Mouse (Mus musculus): ENCODE results near the gene Smug1. TPM values are rescaled to one million over a fixed set of nuclear protein-coding genes. Genes with fewer than 3 reads are reported as not detected.

Gene Smug1
- 25.1 and 29.1 TPM in 2 replicates for polyA plus RNA-seq (2015; fragmentation: Nextera tagmentation; extraction: Ambion mirVana)

DNA sequence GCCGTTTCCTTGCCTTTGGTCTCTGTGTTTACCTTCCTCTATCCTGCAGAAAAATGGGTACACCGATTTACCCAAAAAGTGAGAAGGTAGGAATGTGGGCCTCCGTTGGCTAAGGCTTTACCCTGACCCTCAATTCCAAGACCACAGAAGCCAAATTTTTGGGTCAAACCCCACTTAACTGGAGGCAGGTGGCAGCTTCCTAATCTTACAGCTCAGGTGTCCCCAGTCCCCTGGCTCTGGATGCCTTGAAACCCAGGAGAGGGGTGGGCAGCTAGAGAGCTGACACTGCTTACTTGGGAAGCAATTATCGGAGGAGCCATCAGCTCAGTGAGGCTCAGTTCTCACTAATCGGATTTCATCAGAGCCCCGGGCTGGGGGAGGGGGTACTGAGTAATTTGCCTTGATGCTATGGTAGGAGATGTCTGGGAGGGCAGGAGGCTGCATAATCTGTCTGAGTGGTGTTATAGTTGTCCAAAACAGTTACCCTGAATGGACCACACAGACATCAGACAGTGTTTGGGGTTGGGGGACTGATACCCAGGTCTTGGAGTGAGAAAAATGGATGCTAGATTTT lies at the start of gene Smug1:
TSS of gene Smug1 (minus strand) at position 51 of the 574 bp plus-strand sequence.
- H3K9ac ChIP-seq (ENCODE audit: low read depth, low read length), result peak within 1 kb of the TSS; percentile 43
- H3K9me3 ChIP-seq (ENCODE audit: control insufficient read depth, low read length), result no peaks in the 10 kb centered on the region
- 39% methylated on average over 6 of the region's 6 CpGs for WGBS
- ATAC-seq, result no peak
- H3K36me3 ChIP-seq (ENCODE audit: control insufficient read depth, insufficient read depth, low read length), result no peaks in the 10 kb centered on the region
- peaks cover 30% of the 10 kb centered on the region for H3K4me1 ChIP-seq (ENCODE audit: control insufficient read depth, insufficient read depth, low read depth, low read length)
- peaks cover 23% of the 10 kb centered on the region for H3K27me3 ChIP-seq (replicated peaks; ENCODE audit: control insufficient read depth, insufficient read depth, low read length)
- peak within 1 kb of the TSS; percentile 29 for H3K4me2 ChIP-seq (ENCODE audit: low read length)
- peak within 1 kb of the TSS; percentile 54 for H3K27ac ChIP-seq (ENCODE audit: low read depth, low read length)
- no peak within 1 kb of the TSS for H3K4me3 ChIP-seq (ENCODE audit: low read length)

GRCm38 (mm10) chr15:103216052-103216451 lies 49.2 kb upstream of the Smug1 start:
- Histone ChIP-seq H3K27ac (ENCODE audit: low read depth, low read length) (peak overlapping the region; percentile 88), H3K9ac (ENCODE audit: low read depth, low read length) (no peak overlapping the region), H3K9me3 (ENCODE audit: control insufficient read depth, low read length) (no peaks in the 10 kb centered on the region), H3K4me2 (ENCODE audit: low read length) (peak overlapping the region; percentile 72), H3K27me3 (replicated peaks; ENCODE audit: control insufficient read depth, insufficient read depth, low read length) (no peaks in the 10 kb centered on the region), H3K4me3 (ENCODE audit: low read length) (no peak overlapping the region), H3K36me3 (ENCODE audit: control insufficient read depth, insufficient read depth, low read length) (peaks cover 8% of the 10 kb centered on the region; the same call in 1 of the 2 replicates), H3K4me1 (ENCODE audit: control insufficient read depth, insufficient read depth, low read depth, low read length) (peaks cover 21% of the 10 kb centered on the region)
- 22% methylated on average over 2 of the region's 2 CpGs for WGBS
- no peak for ATAC-seq

DNA sequence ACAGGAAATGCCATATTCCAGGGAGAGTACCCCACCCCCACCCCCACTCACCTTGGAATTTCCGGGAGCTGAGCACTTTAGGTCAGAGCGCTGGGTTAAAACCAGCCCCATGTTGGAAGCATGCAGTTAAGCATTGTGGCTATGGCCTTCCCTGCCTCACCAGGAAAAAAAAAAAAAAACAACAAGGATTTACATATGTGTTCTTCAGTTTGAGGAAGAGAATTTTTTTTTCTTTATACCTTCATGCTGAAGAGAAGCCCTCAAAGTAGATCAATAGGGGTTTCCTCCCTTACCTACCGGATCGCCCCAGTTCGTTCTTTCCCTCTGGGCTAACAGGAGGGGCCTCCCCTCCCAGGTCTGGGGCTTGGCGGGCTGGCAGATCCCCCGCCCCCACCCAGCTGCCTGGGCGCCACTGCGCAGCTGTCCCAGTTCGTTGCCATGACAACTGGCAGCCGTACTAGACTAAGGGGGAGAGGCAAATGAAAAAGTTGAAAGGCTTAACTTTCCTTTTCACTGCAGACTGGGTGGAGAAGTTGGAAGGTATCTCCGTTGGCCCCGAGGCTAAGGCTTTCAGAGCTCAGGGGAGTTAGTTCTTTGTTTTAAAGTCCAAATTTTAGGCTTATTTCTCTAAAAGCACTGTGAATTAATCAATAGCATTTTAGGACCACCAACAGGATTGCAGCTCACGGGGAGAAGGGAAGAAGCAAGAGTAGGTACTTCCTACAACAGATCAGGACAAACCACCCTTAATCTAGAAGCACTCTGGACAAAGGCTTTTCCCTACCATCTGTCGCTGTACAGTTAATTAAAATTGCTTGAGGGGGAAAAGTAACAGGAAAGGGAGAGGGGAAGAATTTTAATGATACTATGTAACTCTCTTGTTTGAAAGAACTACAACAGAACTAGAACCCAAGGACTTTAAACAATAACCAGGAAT lies 48.3 kb upstream of the Smug1 start:
- WGBS, result under 1% methylated on average over 15 of the region's 15 CpGs
- peak; percentile 96 for ATAC-seq

DNA sequence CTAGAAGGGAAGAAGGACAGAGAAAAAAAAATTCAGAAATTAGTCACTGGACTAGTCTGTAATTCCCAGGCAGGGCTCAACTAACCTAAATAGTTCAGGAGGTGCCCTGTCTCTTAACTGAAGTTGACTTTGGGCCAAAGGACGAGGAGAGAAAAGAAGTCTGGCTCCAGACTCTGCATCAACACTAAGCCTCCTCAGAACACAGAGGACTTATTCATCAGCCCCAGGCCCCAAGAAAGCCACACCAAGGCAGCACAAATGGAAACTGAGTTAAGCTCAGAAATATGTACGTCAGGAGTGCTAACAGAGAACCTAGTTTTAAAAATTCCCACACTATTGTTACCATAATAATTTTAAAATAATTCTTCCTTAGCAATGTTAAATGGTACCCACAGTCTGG lies 47.3 kb upstream of the Smug1 start:
- H3K9ac ChIP-seq (ENCODE audit: low read depth, low read length), result peak overlapping the region; percentile 48
- H3K36me3 ChIP-seq (ENCODE audit: control insufficient read depth, insufficient read depth, low read length), result peaks cover 16% of the 10 kb centered on the region
- no peaks in the 10 kb centered on the region for H3K27me3 ChIP-seq (replicated peaks; ENCODE audit: control insufficient read depth, insufficient read depth, low read length)
- H3K9me3 ChIP-seq (ENCODE audit: control insufficient read depth, low read length), result no peaks in the 10 kb centered on the region
- H3K27ac ChIP-seq (ENCODE audit: low read depth, low read length), result peak overlapping the region; percentile 58
- H3K4me2 ChIP-seq (ENCODE audit: low read length), result peak overlapping the region; percentile 45
- ATAC-seq, result peak; percentile 37; the same call in 1 of the 2 replicates
- H3K4me3 ChIP-seq (ENCODE audit: low read length), result peak overlapping the region; percentile 28
- 19% methylated on average over 2 of the region's 2 CpGs for WGBS
- peaks cover 21% of the 10 kb centered on the region for H3K4me1 ChIP-seq (ENCODE audit: control insufficient read depth, insufficient read depth, low read depth, low read length)

More for the DNA sequence above, 48.3 kb upstream of the Smug1 start:
- H3K9ac ChIP-seq (ENCODE audit: low read depth, low read length), result peak overlapping the region; percentile 62
- peaks cover 21% of the 10 kb centered on the region for H3K4me1 ChIP-seq (ENCODE audit: control insufficient read depth, insufficient read depth, low read depth, low read length)
- peaks cover 13% of the 10 kb centered on the region for H3K36me3 ChIP-seq (ENCODE audit: control insufficient read depth, insufficient read depth, low read length)
- H3K4me3 ChIP-seq (ENCODE audit: low read length), result peak overlapping the region; percentile 49
- no peaks in the 10 kb centered on the region for H3K9me3 ChIP-seq (ENCODE audit: control insufficient read depth, low read length)
- peak overlapping the region; percentile 88 for H3K27ac ChIP-seq (ENCODE audit: low read depth, low read length)
- H3K4me2 ChIP-seq (ENCODE audit: low read length), result peak overlapping the region; percentile 72
- no peaks in the 10 kb centered on the region for H3K27me3 ChIP-seq (replicated peaks; ENCODE audit: control insufficient read depth, insufficient read depth, low read length)

GRCm38 (mm10) chr15:103205156-103205555 lies 38.3 kb upstream of the Smug1 start:
- no peaks in the 10 kb centered on the region for H3K27me3 ChIP-seq (replicated peaks; ENCODE audit: control insufficient read depth, insufficient read depth, low read length)
- no peaks in the 10 kb centered on the region for H3K4me1 ChIP-seq (ENCODE audit: control insufficient read depth, insufficient read depth, low read depth, low read length)
- no peak overlapping the region for H3K4me2 ChIP-seq (ENCODE audit: low read length)
- H3K36me3 ChIP-seq (ENCODE audit: control insufficient read depth, insufficient read depth, low read length), result peaks cover 12% of the 10 kb centered on the region
- H3K9me3 ChIP-seq (ENCODE audit: control insufficient read depth, low read length), result no peaks in the 10 kb centered on the region
- WGBS, result 58% methylated on average over 2 of the region's 2 CpGs
- no peak overlapping the region for H3K4me3 ChIP-seq (ENCODE audit: low read length)
- no peak overlapping the region for H3K27ac ChIP-seq (ENCODE audit: low read depth, low read length)
- no peak for ATAC-seq
- no peak overlapping the region for H3K9ac ChIP-seq (ENCODE audit: low read depth, low read length)

DNA sequence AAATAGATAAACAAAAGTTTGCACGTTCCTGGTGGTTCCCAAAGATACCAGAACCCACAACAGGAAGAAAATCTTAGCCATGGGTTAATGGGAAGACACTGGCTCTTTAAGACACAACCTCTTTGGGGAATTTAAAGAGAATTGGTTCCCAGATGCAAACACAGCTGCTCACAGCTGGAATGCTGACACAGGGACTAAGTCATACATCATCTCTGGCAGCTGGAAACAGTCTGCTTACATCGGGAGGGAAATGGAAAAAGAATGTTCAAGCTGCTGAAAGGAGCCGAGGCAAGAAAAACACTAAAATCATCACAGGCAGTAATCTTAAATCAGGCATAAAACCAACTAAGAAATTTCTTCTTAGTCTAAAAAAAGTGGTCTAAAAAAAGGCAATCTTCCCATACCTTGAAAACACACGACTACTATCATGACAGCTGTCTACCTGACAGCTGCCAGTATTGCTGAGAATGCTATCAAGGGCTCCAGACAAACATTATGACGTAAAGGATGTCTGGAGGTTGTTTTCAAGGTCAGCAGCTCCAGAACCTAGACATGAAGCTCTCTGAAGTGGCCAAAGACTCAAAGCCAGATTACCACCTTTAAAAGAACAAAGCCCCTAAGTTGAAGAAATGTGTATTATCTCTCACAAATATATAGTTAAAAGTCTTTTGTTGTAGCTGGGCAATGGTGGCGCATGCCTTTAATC lies 35.3 kb upstream of the Smug1 start:
- Histone ChIP-seq H3K4me3 (ENCODE audit: low read length) (no peak overlapping the region), H3K4me2 (ENCODE audit: low read length) (no peak overlapping the region), H3K9ac (ENCODE audit: low read depth, low read length) (no peak overlapping the region), H3K36me3 (ENCODE audit: control insufficient read depth, insufficient read depth, low read length) (peaks cover 18% of the 10 kb centered on the region), H3K27me3 (replicated peaks; ENCODE audit: control insufficient read depth, insufficient read depth, low read length) (no peaks in the 10 kb centered on the region), H3K4me1 (ENCODE audit: control insufficient read depth, insufficient read depth, low read depth, low read length) (no peaks in the 10 kb centered on the region), H3K9me3 (ENCODE audit: control insufficient read depth, low read length) (no peaks in the 10 kb centered on the region), H3K27ac (ENCODE audit: low read depth, low read length) (0 out of 2 replicates have a peak overlapping the region, but pooled peaks have one; percentile 19)
- ATAC-seq, result no peak
- 53% methylated on average over 6 of the region's 6 CpGs for WGBS

GRCm38 (mm10) chr15:103197785-103198184 lies 30.9 kb upstream of the Smug1 start:
- peaks cover 17% of the 10 kb centered on the region for H3K36me3 ChIP-seq (ENCODE audit: control insufficient read depth, insufficient read depth, low read length)
- H3K4me1 ChIP-seq (ENCODE audit: control insufficient read depth, insufficient read depth, low read depth, low read length), result no peaks in the 10 kb centered on the region
- H3K9me3 ChIP-seq (ENCODE audit: control insufficient read depth, low read length), result no peaks in the 10 kb centered on the region
- no peaks in the 10 kb centered on the region for H3K27me3 ChIP-seq (replicated peaks; ENCODE audit: control insufficient read depth, insufficient read depth, low read length)
- 81% methylated on average over 4 of the region's 4 CpGs for WGBS
- ATAC-seq, result no peak
- H3K4me2 ChIP-seq (ENCODE audit: low read length), result no peak overlapping the region
- H3K27ac ChIP-seq (ENCODE audit: low read depth, low read length), result no peak overlapping the region
- no peak overlapping the region for H3K4me3 ChIP-seq (ENCODE audit: low read length)
- H3K9ac ChIP-seq (ENCODE audit: low read depth, low read length), result no peak overlapping the region

DNA sequence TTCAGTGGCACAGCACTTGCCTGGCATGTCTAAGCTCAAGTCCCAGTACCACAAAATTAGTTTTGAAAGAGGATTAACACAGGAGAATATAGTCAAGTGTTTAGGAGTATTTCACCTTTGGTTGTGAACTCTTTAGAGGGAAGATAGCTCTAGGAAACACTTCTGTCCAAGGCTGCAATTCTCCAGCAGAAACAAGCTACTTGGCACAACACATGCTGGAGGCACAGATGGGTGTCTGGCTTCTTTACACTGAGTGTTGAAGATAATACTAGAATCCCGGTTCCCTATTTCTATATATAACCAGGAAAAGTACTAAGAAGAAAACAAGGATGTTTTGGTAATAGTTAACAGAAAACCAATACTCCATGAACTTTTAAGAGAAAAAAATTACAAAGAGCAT lies 29.9 kb upstream of the Smug1 start:
- H3K9ac ChIP-seq (ENCODE audit: low read depth, low read length), result no peak overlapping the region
- H3K4me1 ChIP-seq (ENCODE audit: control insufficient read depth, insufficient read depth, low read depth, low read length), result no peaks in the 10 kb centered on the region
- no peak overlapping the region for H3K4me3 ChIP-seq (ENCODE audit: low read length)
- no peak overlapping the region for H3K27ac ChIP-seq (ENCODE audit: low read depth, low read length)
- no peak overlapping the region for H3K4me2 ChIP-seq (ENCODE audit: low read length)
- no peak for ATAC-seq
- no peaks in the 10 kb centered on the region for H3K27me3 ChIP-seq (replicated peaks; ENCODE audit: control insufficient read depth, insufficient read depth, low read length)
- 84% methylated on average over 1 of the region's 1 CpGs for WGBS
- no peaks in the 10 kb centered on the region for H3K9me3 ChIP-seq (ENCODE audit: control insufficient read depth, low read length)
- peaks cover 19% of the 10 kb centered on the region for H3K36me3 ChIP-seq (ENCODE audit: control insufficient read depth, insufficient read depth, low read length)

GRCm38 (mm10) chr15:103193606-103194005 lies 26.7 kb upstream of the Smug1 start:
- Histone ChIP-seq H3K27ac (ENCODE audit: low read depth, low read length) (no peak overlapping the region), H3K4me2 (ENCODE audit: low read length) (no peak overlapping the region)
- 84% methylated on average over 2 of the region's 2 CpGs for WGBS

More at GRCm38 (mm10) chr15:103193606-103194005, 26.7 kb upstream of the Smug1 start:
- Histone ChIP-seq H3K9me3 (ENCODE audit: control insufficient read depth, low read length) (no peaks in the 10 kb centered on the region), H3K4me1 (ENCODE audit: control insufficient read depth, insufficient read depth, low read depth, low read length) (no peaks in the 10 kb centered on the region), H3K36me3 (ENCODE audit: control insufficient read depth, insufficient read depth, low read length) (peaks cover 12% of the 10 kb centered on the region), H3K4me3 (ENCODE audit: low read length) (no peak overlapping the region), H3K9ac (ENCODE audit: low read depth, low read length) (no peak overlapping the region), H3K27me3 (replicated peaks; ENCODE audit: control insufficient read depth, insufficient read depth, low read length) (no peaks in the 10 kb centered on the region)
- no peak for ATAC-seq

Data from hindbrain, embryonic 16.5 days (tissue).